Mouse (Mus musculus) heart, embryonic 13.5 days (tissue): ENCODE measurements around the gene Zfp239. TPM values are rescaled to one million over a fixed set of nuclear protein-coding genes. Genes with fewer than 3 reads are reported as not detected.

ENCODE experiments used
- ATAC-seq: fragments of 200-750 bp; cut with Nextera tagmentation; 2 replicates; pipeline ENCODE4 v1.8.0; 2017; ENCODE audit warnings: moderate TSS enrichment; ENCODE audit not compliant: insufficient number of reproducible peaks, low FRiP score, low TSS enrichment; ENCODE audit errors: extremely low read depth
- H3K27ac ChIP-seq: fragments of 300-500 bp; sonication (generic); replicated peaks from 2 replicates; pipeline ENCODE4 v1.5.1; 2015; ENCODE audit warnings: moderate library complexity, mild to moderate bottlenecking, inconsistent platforms
- H3K27me3 ChIP-seq: fragments of 300-500 bp; sonication (generic); replicated peaks from 2 replicates; pipeline ENCODE4 v1.6.1; 2015; ENCODE audit warnings: mild to moderate bottlenecking, inconsistent platforms
- H3K36me3 ChIP-seq: fragments of 300-500 bp; sonication (generic); 2 replicates; pipeline ENCODE4 v1.6.1; 2015; ENCODE audit warnings: mild to moderate bottlenecking, inconsistent platforms
- H3K4me1 ChIP-seq: fragments of 300-500 bp; sonication (generic); 2 replicates; pipeline ENCODE4 v1.6.1; 2015; ENCODE audit warnings: inconsistent platforms
- H3K4me2 ChIP-seq: fragments of 300-500 bp; sonication (generic); 2 replicates; pipeline ENCODE4 v1.6.1; 2015; ENCODE audit warnings: inconsistent platforms, mild to moderate bottlenecking, moderate library complexity
- H3K4me3 ChIP-seq: fragments of 300-500 bp; sonication (generic); 2 replicates; pipeline ENCODE4 v1.5.1; 2015; ENCODE audit warnings: moderate library complexity, mild to moderate bottlenecking, inconsistent platforms
- H3K9ac ChIP-seq: fragments of 300-500 bp; sonication (generic); 2 replicates; pipeline ENCODE4 v1.6.1; 2015; ENCODE audit warnings: inconsistent platforms, mild to moderate bottlenecking, moderate library complexity
- H3K9me3 ChIP-seq: fragments of 300-500 bp; sonication (generic); 2 replicates; pipeline ENCODE4 v1.6.1; 2016; ENCODE audit warnings: inconsistent platforms
- WGBS: fragments of 180-500 bp; shearing (Covaris S2); methylation state at CpG from one replicate; pipeline ENCODE4 v1.1.7; 2015; ENCODE audit warnings: mixed read lengths; 5-methylcytosine and 5-hydroxymethylcytosine counted together
- polyA plus RNA-seq: library from polyadenylated mRNA; unstranded; fragments of >200 nt; fragmentation: Nextera tagmentation; extraction: Ambion mirVana; gene quantifications from 2 replicates; pipeline ENCODE4 v1.2.1, GENCODE M21; 2015

Zfp239 gene
- polyA plus RNA-seq, 1 experiment from 2014 or later = 2.0 TPM

GRCm38 (mm10) chr6:117900126-117901080 lies 38.5 kb downstream of the Zfp239 start, which contains the start of gene Hnrnpf:
Hnrnpf (plus strand) TSS chr6:117900324.
- no peak for ATAC-seq
- no peak within 1 kb of the TSS for H3K27ac ChIP-seq
- peaks cover 4% of the 10 kb centered on the region for H3K4me1 ChIP-seq
- 60% methylated on average over 17 of the region's 17 CpGs for WGBS
- H3K9ac ChIP-seq = no peak within 1 kb of the TSS
- H3K36me3 ChIP-seq = no peaks in the 10 kb centered on the region
- H3K4me2 ChIP-seq = no peak within 1 kb of the TSS; the same call in 1 of the 2 replicates
- no peaks in the 10 kb centered on the region for H3K27me3 ChIP-seq
- H3K4me3 ChIP-seq = no peak within 1 kb of the TSS
- no peaks in the 10 kb centered on the region for H3K9me3 ChIP-seq

- H3K9ac ChIP-seq = 0 out of 2 replicates have a peak overlapping the region, but pooled peaks have one; percentile 10
- no peaks in the 10 kb centered on the region for H3K9me3 ChIP-seq
- H3K4me3 ChIP-seq = no peak overlapping the region
- peaks cover 10% of the 10 kb centered on the region for H3K4me1 ChIP-seq
- H3K27me3 ChIP-seq = no peaks in the 10 kb centered on the region
- no peaks in the 10 kb centered on the region for H3K36me3 ChIP-seq
- no peak overlapping the region for H3K27ac ChIP-seq
- 64% methylated on average over 9 of the region's 9 CpGs for WGBS
- no peak for ATAC-seq
- H3K4me2 ChIP-seq = no peak overlapping the region
Observed at GRCm38 (mm10) chr6:117901510-117902402, 39.9 kb downstream of the Zfp239 start.

GRCm38 (mm10) chr6:117902556-117902955 lies 40.7 kb downstream of the Zfp239 start:
- no peak for ATAC-seq
- 0 out of 2 replicates have a peak overlapping the region, but pooled peaks have one; percentile 10 for H3K9ac ChIP-seq
- H3K4me1 ChIP-seq = peaks cover 10% of the 10 kb centered on the region
- no peaks in the 10 kb centered on the region for H3K9me3 ChIP-seq
- H3K36me3 ChIP-seq = no peaks in the 10 kb centered on the region
- no peak overlapping the region for H3K4me3 ChIP-seq
- H3K27ac ChIP-seq = no peak overlapping the region
- 57% methylated on average over 4 of the region's 4 CpGs for WGBS
- H3K27me3 ChIP-seq = no peaks in the 10 kb centered on the region
- no peak overlapping the region for H3K4me2 ChIP-seq

- Histone ChIP-seq H3K4me1 (peaks cover 16% of the 10 kb centered on the region), H3K9ac (no peak overlapping the region), H3K9me3 (no peaks in the 10 kb centered on the region), H3K27me3 (no peaks in the 10 kb centered on the region), H3K27ac (no peak overlapping the region), H3K4me3 (no peak overlapping the region), H3K4me2 (no peak overlapping the region), H3K36me3 (no peaks in the 10 kb centered on the region)
- WGBS = 86% methylated on average over 3 of the region's 3 CpGs
- no peak for ATAC-seq
Observed at GRCm38 (mm10) chr6:117903836-117904235, 41.9 kb downstream of the Zfp239 start.

- no peaks in the 10 kb centered on the region for H3K36me3 ChIP-seq
- H3K9ac ChIP-seq = peak overlapping the region; percentile 84
- H3K9me3 ChIP-seq = no peaks in the 10 kb centered on the region
- peak overlapping the region; percentile 83 for H3K27ac ChIP-seq
- WGBS = 19% methylated on average over 4 of the region's 4 CpGs
- H3K4me2 ChIP-seq = peak overlapping the region; percentile 69
- no peaks in the 10 kb centered on the region for H3K27me3 ChIP-seq
- peaks cover 31% of the 10 kb centered on the region for H3K4me1 ChIP-seq
- peak overlapping the region; percentile 80 for H3K4me3 ChIP-seq
- ATAC-seq = no peak
Observed at GRCm38 (mm10) chr6:117905260-117905930, 43.5 kb downstream of the Zfp239 start.

GRCm38 (mm10) chr6:117906015-117906531 lies 44.2 kb downstream of the Zfp239 start:
- ATAC-seq = no peak
- under 1% methylated on average over 25 of the region's 25 CpGs for WGBS
- Histone ChIP-seq H3K4me2 (peak overlapping the region; percentile 69), H3K9ac (peak overlapping the region; percentile 84), H3K9me3 (no peaks in the 10 kb centered on the region), H3K4me3 (peak overlapping the region; percentile 80), H3K27ac (peak overlapping the region; percentile 83), H3K27me3 (no peaks in the 10 kb centered on the region), H3K4me1 (peaks cover 34% of the 10 kb centered on the region), H3K36me3 (no peaks in the 10 kb centered on the region)

- Histone ChIP-seq H3K27ac (peak overlapping the region; percentile 92), H3K4me2 (peak overlapping the region; percentile 90), H3K9ac (peak overlapping the region; percentile 94), H3K4me3 (peak overlapping the region; percentile 80), H3K27me3 (no peaks in the 10 kb centered on the region), H3K9me3 (no peaks in the 10 kb centered on the region), H3K4me1 (peaks cover 39% of the 10 kb centered on the region), H3K36me3 (no peaks in the 10 kb centered on the region)
- under 1% methylated on average over 58 of the region's 68 CpGs for WGBS
- peak; percentile 94 for ATAC-seq
Observed at GRCm38 (mm10) chr6:117906590-117907271, 44.8 kb downstream of the Zfp239 start.

- H3K27me3 ChIP-seq = no peaks in the 10 kb centered on the region
- peak overlapping the region; percentile 94 for H3K9ac ChIP-seq
- H3K4me3 ChIP-seq = peak overlapping the region; percentile 80
- peaks cover 45% of the 10 kb centered on the region for H3K4me1 ChIP-seq
- peak overlapping the region; percentile 90 for H3K4me2 ChIP-seq
- ATAC-seq = peak; percentile 76
- no peaks in the 10 kb centered on the region for H3K36me3 ChIP-seq
- H3K27ac ChIP-seq = peak overlapping the region; percentile 92
- no peaks in the 10 kb centered on the region for H3K9me3 ChIP-seq
- WGBS = under 1% methylated on average over 73 of the region's 77 CpGs
Observed at GRCm38 (mm10) chr6:117907301-117907978, 45.5 kb downstream of the Zfp239 start.

GRCm38 (mm10) chr6:117907979-117908355 lies 46.1 kb downstream of the Zfp239 start:
- Histone ChIP-seq H3K4me3 (peak overlapping the region; percentile 80), H3K9me3 (no peaks in the 10 kb centered on the region), H3K9ac (peak overlapping the region; percentile 94), H3K4me2 (peak overlapping the region; percentile 90), H3K27ac (peak overlapping the region; percentile 92), H3K36me3 (no peaks in the 10 kb centered on the region), H3K27me3 (no peaks in the 10 kb centered on the region), H3K4me1 (peaks cover 45% of the 10 kb centered on the region)
- WGBS = under 1% methylated on average over 26 of the region's 26 CpGs
- ATAC-seq = no peak
